In the genomic region with DNA sequence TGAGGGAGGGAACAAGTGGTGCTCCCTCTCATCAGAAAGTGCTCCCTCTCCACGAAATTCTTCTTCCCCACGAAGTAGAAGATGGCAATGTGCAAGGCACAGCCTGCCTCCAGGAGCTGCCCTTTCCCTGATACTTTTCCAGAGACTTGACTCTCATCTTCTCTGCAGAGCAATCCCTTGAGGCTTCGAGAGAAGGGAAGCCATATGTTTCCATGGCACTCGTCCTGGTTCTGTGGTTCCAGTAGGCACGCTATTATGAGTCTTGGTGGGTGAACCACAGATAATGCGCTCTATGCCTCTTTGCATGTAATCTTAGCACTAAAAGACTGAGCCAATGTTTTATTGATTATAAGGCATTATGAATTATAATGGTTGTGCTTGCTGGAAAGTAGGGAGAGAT, we compare ENCODE assay signal across 15 mouse cellular contexts.
"Had no signal": no experiment of that assay in that cellular context is flagged by ENCODE, and none has a peak within 500 bp of the region (broad histone marks: within the 10 kb centered on the region; RNA-seq: fewer than 3 reads in every experiment).

No protein-coding gene starts in this region.

- H3K9ac ChIP-seq: limb, embryonic 15.5 days; liver, embryonic 12.5 days; lung, embryonic 14.5 days; midbrain, embryonic 15.5 days; neural tube, embryonic 13.5 days had no signal

- DNase-seq: kidney, adult 2 months; kidney, postnatal 36 days; lung, embryonic 14.5 days; lung, postnatal 10 days; lung, postnatal 4 days; right cerebral cortex, postnatal 25 days; thymus, adult 18-20 months; thymus, postnatal 14 days had no signal

- H3K4me1 ChIP-seq: limb, embryonic 15.5 days; liver, embryonic 12.5 days; midbrain, embryonic 15.5 days; neural tube, embryonic 13.5 days had no signal

- H3K36me3 ChIP-seq: limb, embryonic 15.5 days; liver, embryonic 12.5 days; midbrain, embryonic 15.5 days; neural tube, embryonic 13.5 days had no signal

- H3K27me3 ChIP-seq: liver, embryonic 12.5 days; midbrain, embryonic 15.5 days; neural tube, embryonic 13.5 days had no signal

- H3K4me2 ChIP-seq: limb, embryonic 15.5 days; liver, embryonic 12.5 days; lung, embryonic 14.5 days; midbrain, embryonic 11.5 days; midbrain, embryonic 15.5 days; neural tube, embryonic 13.5 days had no signal

- H3K4me3 ChIP-seq: layer of hippocampus, adult 2 months; limb, embryonic 15.5 days; liver, embryonic 12.5 days; midbrain, embryonic 15.5 days; neural tube, embryonic 13.5 days had no signal

- H3K9me3 ChIP-seq: limb, embryonic 15.5 days; midbrain, embryonic 15.5 days had no signal

- H3K27ac ChIP-seq: layer of hippocampus, adult 2 months; limb, embryonic 15.5 days; liver, embryonic 12.5 days; midbrain, embryonic 15.5 days; neural tube, embryonic 13.5 days; stomach, postnatal 0 days had no signal

- ATAC-seq: liver, embryonic 12.5 days; midbrain, embryonic 15.5 days had no signal
